Mouse (Mus musculus) midbrain, embryonic 12.5 days (tissue): ENCODE results near the gene Kirrel3. TPM values are rescaled to one million over a fixed set of nuclear protein-coding genes. Genes with fewer than 3 reads are reported as not detected.
A peak's percentile ranks its signal among the peaks of the same experiment; 100 is the strongest.

Source experiments
- ATAC-seq: fragments of 200-750 bp; cut with Nextera tagmentation; 2 replicates; pipeline ENCODE4 v1.8.0; 2017; ENCODE audit warnings: low read depth, moderate TSS enrichment, moderate library complexity; ENCODE audit not compliant: low FRiP score
- H3K27ac ChIP-seq: fragments of 300-500 bp; sonication (generic); replicated peaks from 2 replicates; pipeline ENCODE4 v1.5.1; 2016; ENCODE audit warnings: mild to moderate bottlenecking
- H3K27me3 ChIP-seq: fragments of 300-500 bp; sonication (generic); 2 replicates; pipeline ENCODE4 v1.6.1; 2016; ENCODE audit warnings: mild to moderate bottlenecking
- H3K36me3 ChIP-seq: fragments of 300-500 bp; sonication (generic); 2 replicates; pipeline ENCODE4 v1.6.1; 2016
- H3K4me1 ChIP-seq: fragments of 300-500 bp; sonication (generic); 2 replicates; pipeline ENCODE4 v1.6.1; 2016
- H3K4me2 ChIP-seq: fragments of 300-500 bp; sonication (generic); replicated peaks from 2 replicates; pipeline ENCODE4 v1.6.1; 2016; ENCODE audit warnings: mild to moderate bottlenecking, moderate library complexity
- H3K4me3 ChIP-seq: fragments of 300-500 bp; sonication (generic); 2 replicates; pipeline ENCODE4 v1.5.1; 2016; ENCODE audit warnings: mild to moderate bottlenecking
- H3K9ac ChIP-seq: fragments of 300-500 bp; sonication (generic); replicated peaks from 2 replicates; pipeline ENCODE4 v1.6.1; 2016; ENCODE audit warnings: mild to moderate bottlenecking, moderate library complexity
- H3K9me3 ChIP-seq: fragments of 300-500 bp; sonication (generic); 2 replicates; pipeline ENCODE4 v1.6.1; 2016; ENCODE audit warnings: mild to moderate bottlenecking
- WGBS: fragments of 180-500 bp; shearing (Covaris S2); methylation state at CpG from one replicate; pipeline ENCODE4 v1.1.7; 2016; 5-methylcytosine and 5-hydroxymethylcytosine counted together
- polyA plus RNA-seq: library from polyadenylated mRNA; unstranded; fragments of >200 nt; fragmentation: Nextera tagmentation; extraction: Ambion mirVana; gene quantifications from 2 replicates; pipeline ENCODE4 v1.2.1, GENCODE M21; 2016

Gene Kirrel3
- polyA plus RNA-seq, 1 experiment from 2014 or later, result 9.5 TPM

DNA sequence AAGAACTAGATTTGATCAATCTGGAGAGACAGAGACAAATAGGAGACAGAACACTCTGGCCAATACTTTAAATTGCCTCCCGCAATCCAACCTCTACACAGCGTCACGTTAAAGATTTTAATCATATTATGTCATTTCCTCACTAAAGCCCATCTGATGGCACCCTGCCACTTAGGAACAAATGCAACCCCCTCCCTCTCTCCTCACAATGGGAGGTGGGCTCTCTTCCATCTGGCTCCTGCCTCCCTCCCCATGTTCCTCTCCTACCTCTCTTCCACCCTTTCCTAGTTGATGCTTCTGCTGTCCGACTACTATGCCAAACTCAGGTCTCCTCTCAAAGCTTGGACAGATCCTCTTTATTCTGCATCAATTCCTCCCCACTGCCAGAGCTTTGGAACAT lies 365.4 kb downstream of the Kirrel3 start:
- no peak overlapping the region for H3K4me3 ChIP-seq
- WGBS, result 75% methylated on average over 4 of the region's 4 CpGs
- no peaks in the 10 kb centered on the region for H3K4me1 ChIP-seq
- no peak for ATAC-seq
- H3K9ac ChIP-seq, result no peak overlapping the region
- H3K36me3 ChIP-seq, result no peaks in the 10 kb centered on the region
- no peaks in the 10 kb centered on the region for H3K9me3 ChIP-seq
- H3K27ac ChIP-seq, result no peak overlapping the region
- no peaks in the 10 kb centered on the region for H3K27me3 ChIP-seq
- no peak overlapping the region for H3K4me2 ChIP-seq

DNA sequence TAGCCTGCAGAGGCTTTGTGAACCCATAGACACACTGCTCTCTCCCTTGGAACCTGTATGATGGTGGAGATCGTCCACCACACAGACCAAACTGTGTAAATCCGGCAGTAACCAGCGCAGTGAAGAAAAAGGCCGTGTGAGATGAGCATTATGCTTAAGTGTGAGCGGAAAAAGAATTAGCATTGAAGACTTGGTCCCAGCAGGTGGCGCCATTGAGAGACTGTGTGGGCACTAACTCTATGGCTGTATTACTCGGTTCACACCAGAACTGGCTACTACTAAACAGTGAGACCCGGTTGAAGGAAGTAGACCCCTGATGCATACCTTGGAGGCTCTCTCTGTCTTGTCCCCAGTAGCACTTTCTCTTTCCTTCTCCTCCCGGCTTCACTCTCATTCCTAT lies 371.9 kb downstream of the Kirrel3 start:
- Histone ChIP-seq H3K4me3 (no peak overlapping the region), H3K27ac (no peak overlapping the region), H3K9me3 (no peaks in the 10 kb centered on the region), H3K4me1 (0 out of 2 replicates have a peak, but pooled peaks cover 3% of the 10 kb centered on the region), H3K9ac (no peak overlapping the region), H3K4me2 (no peak overlapping the region), H3K36me3 (no peaks in the 10 kb centered on the region), H3K27me3 (peaks cover 4% of the 10 kb centered on the region; the same call in 1 of the 2 replicates)
- WGBS, result 62% methylated on average over 9 of the region's 9 CpGs
- no peak for ATAC-seq

DNA sequence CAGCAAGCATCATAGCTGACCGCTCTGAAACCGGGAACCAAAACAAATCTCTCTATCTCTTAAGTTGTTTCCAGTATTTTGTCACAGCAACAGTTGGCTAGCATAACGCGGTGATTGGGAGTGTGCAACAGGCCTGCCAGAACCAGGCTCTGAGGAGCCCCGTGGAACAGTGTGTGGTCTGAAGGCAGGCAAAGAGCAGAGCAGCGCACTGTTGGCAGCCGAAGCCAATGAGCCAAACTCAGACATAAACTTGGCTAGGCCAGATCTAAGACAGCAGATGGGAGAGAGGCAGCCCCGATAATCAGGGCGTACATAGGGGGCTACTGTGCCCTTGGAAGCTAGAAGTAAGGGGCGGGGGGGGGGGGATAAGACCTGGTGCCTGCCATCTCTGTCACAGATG lies 372.4 kb downstream of the Kirrel3 start:
- WGBS, result 91% methylated on average over 10 of the region's 10 CpGs
- no peak overlapping the region for H3K4me2 ChIP-seq
- H3K4me3 ChIP-seq, result no peak overlapping the region
- no peaks in the 10 kb centered on the region for H3K36me3 ChIP-seq
- ATAC-seq, result no peak
- H3K9ac ChIP-seq, result no peak overlapping the region
- no peak overlapping the region for H3K27ac ChIP-seq
- 0 out of 2 replicates have a peak, but pooled peaks cover 3% of the 10 kb centered on the region for H3K4me1 ChIP-seq
- H3K27me3 ChIP-seq, result peaks cover 8% of the 10 kb centered on the region; the same call in 1 of the 2 replicates
- no peaks in the 10 kb centered on the region for H3K9me3 ChIP-seq

DNA sequence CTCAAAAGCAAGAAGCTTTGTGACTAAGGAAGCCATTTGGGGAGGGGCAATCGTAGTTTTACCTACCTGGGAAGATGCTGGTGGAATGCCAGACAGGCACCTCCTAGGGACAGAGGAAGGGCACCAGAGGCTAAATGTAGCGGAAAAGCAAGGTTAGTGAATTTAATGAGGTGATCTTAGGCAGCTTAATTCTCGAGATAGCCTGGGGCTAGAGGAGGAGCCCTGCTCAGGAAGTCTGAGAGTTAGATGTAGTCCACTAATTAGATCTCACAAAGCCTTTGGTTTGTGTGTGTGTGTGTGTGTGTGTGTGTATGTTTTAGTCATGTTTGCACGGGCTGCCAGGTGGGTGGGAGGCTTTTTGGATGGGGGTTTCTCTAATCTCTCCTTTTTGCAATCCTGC lies 375.2 kb downstream of the Kirrel3 start:
- 36% methylated on average over 4 of the region's 4 CpGs for WGBS
- no peak overlapping the region for H3K4me3 ChIP-seq
- H3K36me3 ChIP-seq, result no peaks in the 10 kb centered on the region
- H3K9me3 ChIP-seq, result no peaks in the 10 kb centered on the region
- ATAC-seq, result no peak
- H3K4me1 ChIP-seq, result 0 out of 2 replicates have a peak, but pooled peaks cover 3% of the 10 kb centered on the region
- H3K4me2 ChIP-seq, result no peak overlapping the region
- H3K27me3 ChIP-seq, result peaks cover 19% of the 10 kb centered on the region; the same call in 1 of the 2 replicates
- H3K27ac ChIP-seq, result no peak overlapping the region
- no peak overlapping the region for H3K9ac ChIP-seq

DNA sequence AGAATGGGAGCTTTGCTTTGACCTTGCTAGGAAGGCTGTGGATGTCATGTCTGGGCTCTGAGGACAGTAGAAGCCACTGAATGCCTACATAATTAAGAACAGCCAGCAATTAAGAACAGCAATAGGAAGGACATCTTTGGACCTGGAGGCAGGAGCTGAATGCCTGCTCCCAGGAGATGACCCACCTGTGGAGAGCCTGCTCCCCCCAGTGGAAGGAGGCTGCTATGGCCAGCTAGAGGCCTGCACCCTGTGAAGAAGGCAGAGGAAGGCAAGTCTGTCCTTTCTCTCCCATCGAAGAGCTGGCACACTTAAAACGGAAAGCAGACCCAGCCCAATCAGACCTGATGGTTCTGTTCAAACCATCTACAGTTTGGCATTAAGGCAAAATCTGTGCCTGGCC lies 376.1 kb downstream of the Kirrel3 start:
- Histone ChIP-seq H3K9ac (no peak overlapping the region), H3K27ac (no peak overlapping the region), H3K4me1 (0 out of 2 replicates have a peak, but pooled peaks cover 3% of the 10 kb centered on the region), H3K4me3 (no peak overlapping the region), H3K9me3 (no peaks in the 10 kb centered on the region), H3K4me2 (no peak overlapping the region), H3K36me3 (no peaks in the 10 kb centered on the region), H3K27me3 (peaks cover 20% of the 10 kb centered on the region)
- peak; percentile 68 for ATAC-seq
- 54% methylated on average over 2 of the region's 2 CpGs for WGBS

DNA sequence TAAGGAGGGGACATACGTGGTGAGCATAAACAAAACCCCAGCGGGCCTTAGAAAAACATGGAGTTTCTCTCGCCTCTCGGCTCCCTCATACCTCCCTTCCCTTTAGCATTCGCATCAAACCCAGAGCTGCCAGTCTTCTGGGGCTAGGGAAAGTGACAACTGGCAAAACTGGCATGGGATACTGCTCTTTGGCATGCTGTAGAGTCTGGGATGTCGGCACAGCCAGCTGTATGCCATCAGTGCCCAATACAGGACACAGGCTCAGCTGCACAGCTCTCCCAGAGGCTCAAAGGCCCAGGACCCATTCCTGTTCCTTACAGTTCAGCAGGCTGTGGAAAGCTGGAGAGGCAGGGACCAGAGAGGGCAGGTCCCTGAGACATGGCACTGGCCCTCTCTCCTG lies 379.9 kb downstream of the Kirrel3 start:
- Histone ChIP-seq H3K4me2 (no peak overlapping the region), H3K4me1 (peaks cover 9% of the 10 kb centered on the region), H3K36me3 (no peaks in the 10 kb centered on the region), H3K4me3 (no peak overlapping the region), H3K27ac (no peak overlapping the region), H3K9ac (no peak overlapping the region), H3K9me3 (no peaks in the 10 kb centered on the region), H3K27me3 (peaks cover 27% of the 10 kb centered on the region)
- no peak for ATAC-seq
- WGBS, result 81% methylated on average over 6 of the region's 6 CpGs

DNA sequence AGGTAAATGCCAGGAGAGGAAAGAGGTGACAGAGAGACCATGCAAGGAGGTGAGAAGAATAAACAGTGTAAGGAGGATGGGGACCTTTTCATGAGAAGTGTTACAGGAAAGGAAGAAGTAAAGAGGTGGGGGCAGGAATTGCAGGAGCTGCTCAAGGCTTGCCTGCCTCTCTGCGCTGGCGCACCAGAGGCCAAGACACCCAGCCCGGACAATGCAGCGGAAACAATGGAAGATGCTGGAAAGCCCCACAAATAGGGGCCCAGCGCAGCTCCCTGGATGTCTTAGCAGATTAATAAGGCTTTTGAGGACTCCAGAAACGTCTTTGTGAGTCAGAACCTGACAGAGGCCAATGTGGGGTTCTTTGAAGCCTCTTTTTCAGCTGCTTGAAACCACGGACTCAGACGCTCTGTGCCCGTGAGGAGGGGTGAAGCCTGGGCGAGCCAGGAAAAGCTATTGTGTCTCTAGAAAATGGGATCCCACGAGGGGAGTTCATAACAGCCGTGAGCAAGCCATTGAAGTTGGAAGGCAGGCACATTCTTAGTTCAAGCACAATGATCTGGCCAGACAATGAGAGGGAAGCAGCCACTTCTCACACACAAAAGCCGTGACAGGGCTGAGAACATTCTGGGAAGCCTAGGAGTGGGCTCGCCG lies 385.7 kb downstream of the Kirrel3 start:
- Histone ChIP-seq H3K4me1 (peaks cover 26% of the 10 kb centered on the region), H3K4me3 (no peak overlapping the region), H3K27me3 (peaks cover 38% of the 10 kb centered on the region), H3K9ac (no peak overlapping the region), H3K36me3 (no peaks in the 10 kb centered on the region), H3K27ac (peak overlapping the region; percentile 54), H3K4me2 (peak overlapping the region; percentile 13), H3K9me3 (no peaks in the 10 kb centered on the region)
- 16% methylated on average over 15 of the region's 15 CpGs for WGBS
- peak; percentile 81 for ATAC-seq

DNA sequence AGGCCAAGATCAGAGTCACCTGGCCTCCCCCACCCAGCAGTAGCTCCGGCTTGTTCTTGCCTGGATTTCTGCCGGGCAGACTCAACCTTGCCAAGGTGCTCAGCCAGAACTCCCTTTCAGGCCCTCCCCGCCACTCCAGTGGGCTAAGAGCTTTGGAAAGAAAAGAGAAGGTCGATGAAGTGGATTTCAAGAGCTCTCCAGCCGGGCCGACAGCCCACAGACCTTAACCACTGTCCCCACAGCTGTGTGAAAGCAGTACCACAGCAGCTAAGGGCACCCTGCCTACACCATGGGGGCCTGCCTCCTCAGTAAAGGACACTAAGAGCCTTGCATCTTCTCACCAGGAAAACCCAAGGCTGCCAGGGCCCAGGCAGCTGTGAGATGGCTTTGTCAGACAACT lies 389.5 kb downstream of the Kirrel3 start:
- peaks cover 20% of the 10 kb centered on the region for H3K4me1 ChIP-seq
- H3K4me2 ChIP-seq, result no peak overlapping the region
- no peak overlapping the region for H3K4me3 ChIP-seq
- 77% methylated on average over 6 of the region's 6 CpGs for WGBS
- H3K36me3 ChIP-seq, result no peaks in the 10 kb centered on the region
- H3K27ac ChIP-seq, result no peak overlapping the region
- no peak overlapping the region for H3K9ac ChIP-seq
- no peak for ATAC-seq
- peaks cover 31% of the 10 kb centered on the region; the same call in 1 of the 2 replicates for H3K27me3 ChIP-seq
- H3K9me3 ChIP-seq, result no peaks in the 10 kb centered on the region

DNA sequence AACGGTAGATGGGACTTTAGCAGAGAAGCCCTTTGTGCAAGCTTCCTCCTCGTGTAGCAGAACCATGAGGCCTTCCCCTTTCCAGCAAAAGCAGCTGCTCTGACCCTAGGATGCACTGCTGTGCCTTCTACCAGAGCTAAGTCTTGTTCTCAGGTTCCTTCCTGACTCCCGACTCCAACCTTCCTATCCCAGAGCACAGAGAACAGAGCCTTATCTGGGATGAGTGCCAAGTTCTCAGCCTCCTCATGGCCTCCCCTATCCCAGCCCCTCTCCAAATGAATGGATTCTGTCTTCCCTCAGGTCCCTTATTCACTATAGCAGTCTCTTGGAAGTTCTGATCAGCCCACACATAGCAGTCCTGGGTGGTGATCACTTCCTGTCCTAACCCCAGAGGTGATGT lies 391.5 kb downstream of the Kirrel3 start:
- no peaks in the 10 kb centered on the region for H3K9me3 ChIP-seq
- no peak overlapping the region for H3K9ac ChIP-seq
- H3K4me1 ChIP-seq, result peaks cover 15% of the 10 kb centered on the region; the same call in 1 of the 2 replicates
- no peak overlapping the region for H3K4me3 ChIP-seq
- no peak for ATAC-seq
- WGBS, result 77% methylated on average over 3 of the region's 3 CpGs
- peaks cover 23% of the 10 kb centered on the region; the same call in 1 of the 2 replicates for H3K27me3 ChIP-seq
- H3K36me3 ChIP-seq, result no peaks in the 10 kb centered on the region
- H3K4me2 ChIP-seq, result no peak overlapping the region
- H3K27ac ChIP-seq, result no peak overlapping the region

- ATAC-seq, result no peak
- 62% methylated on average over 3 of the region's 3 CpGs for WGBS
- Histone ChIP-seq H3K36me3 (no peaks in the 10 kb centered on the region), H3K4me1 (peaks cover 18% of the 10 kb centered on the region; the same call in 1 of the 2 replicates), H3K4me2 (no peak overlapping the region), H3K27ac (no peak overlapping the region), H3K9me3 (no peaks in the 10 kb centered on the region), H3K4me3 (no peak overlapping the region), H3K27me3 (peaks cover 20% of the 10 kb centered on the region; the same call in 1 of the 2 replicates), H3K9ac (no peak overlapping the region)
These were observed 392.1 kb downstream of the Kirrel3 start for GRCm38 (mm10) chr9:34877799-34878198.

DNA sequence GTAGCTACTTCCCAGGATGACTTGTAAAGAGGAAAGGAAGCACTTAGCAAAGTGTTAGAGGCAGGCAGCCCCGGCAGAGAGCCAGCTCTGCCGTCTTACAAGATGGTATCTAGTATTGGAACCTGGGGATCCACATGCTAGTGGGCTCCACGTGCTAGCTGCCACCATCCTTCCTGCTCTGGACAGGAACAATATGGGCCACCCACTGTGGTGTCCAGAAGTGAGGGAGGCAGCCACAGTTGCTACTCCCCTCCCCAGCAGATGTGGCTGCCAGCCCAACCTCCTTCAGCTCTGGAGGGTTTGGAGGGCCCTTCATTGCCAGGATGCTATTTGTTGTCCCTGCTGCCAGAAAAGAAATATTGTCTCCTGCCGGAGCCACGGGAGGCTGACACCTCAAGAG lies 396.1 kb downstream of the Kirrel3 start:
- Histone ChIP-seq H3K27ac (0 out of 2 replicates have a peak overlapping the region, but pooled peaks have one; percentile 25), H3K9ac (no peak overlapping the region), H3K4me1 (peaks cover 10% of the 10 kb centered on the region; the same call in 1 of the 2 replicates), H3K4me3 (no peak overlapping the region), H3K27me3 (no peaks in the 10 kb centered on the region), H3K9me3 (no peaks in the 10 kb centered on the region), H3K36me3 (no peaks in the 10 kb centered on the region), H3K4me2 (no peak overlapping the region)
- WGBS, result 40% methylated on average over 5 of the region's 5 CpGs
- ATAC-seq, result no peak

- H3K27me3 ChIP-seq, result no peaks in the 10 kb centered on the region
- H3K27ac ChIP-seq, result 0 out of 2 replicates have a peak overlapping the region, but pooled peaks have one; percentile 25
- no peaks in the 10 kb centered on the region for H3K9me3 ChIP-seq
- no peak overlapping the region for H3K4me3 ChIP-seq
- no peaks in the 10 kb centered on the region for H3K36me3 ChIP-seq
- H3K4me1 ChIP-seq, result peaks cover 10% of the 10 kb centered on the region; the same call in 1 of the 2 replicates
- ATAC-seq, result no peak
- no peak overlapping the region for H3K4me2 ChIP-seq
- H3K9ac ChIP-seq, result no peak overlapping the region
- WGBS, result 3% methylated on average over 2 of the region's 2 CpGs
These were observed 396.5 kb downstream of the Kirrel3 start for GRCm38 (mm10) chr9:34882211-34882610.
